In genomic region chr14:103595870-103596269, GRCm38 (mm10) we compare ENCODE assay signal across 33 mouse cellular contexts.
"Had no signal": no experiment of that assay in that cellular context is flagged by ENCODE, and none has a peak within 500 bp of the region (broad histone marks: within the 10 kb centered on the region; RNA-seq: fewer than 3 reads in every experiment).

No protein-coding gene starts in this region.

- ATAC-seq: hindbrain, embryonic 16.5 days; hindbrain, postnatal 0 days; inflammation-experienced regulatory T-cells, adult 6 months; intestine, embryonic 15.5 days; intestine, embryonic 16.5 days; intestine, postnatal 0 days had no signal

- H3K27ac ChIP-seq: heart, embryonic 10.5 days; heart, embryonic 13.5 days; heart, embryonic 15.5 days; hindbrain, embryonic 10.5 days; hindbrain, embryonic 12.5 days; hindbrain, embryonic 13.5 days; hindbrain, embryonic 14.5 days; hindbrain, embryonic 15.5 days; hindbrain, postnatal 0 days; intestine, embryonic 15.5 days; kidney, embryonic 15.5 days; kidney, postnatal 0 days; layer of hippocampus, adult 2 months had no signal

- H3K4me3 ChIP-seq: heart, embryonic 10.5 days; heart, embryonic 12.5 days; heart, embryonic 13.5 days; heart, embryonic 15.5 days; hindbrain, embryonic 10.5 days; hindbrain, embryonic 12.5 days; hindbrain, embryonic 13.5 days; hindbrain, embryonic 15.5 days; intestine, embryonic 15.5 days; kidney, embryonic 15.5 days; layer of hippocampus, adult 2 months had no signal

- DNase-seq: heart, postnatal 10 days; heart, postnatal 14 days; heart, postnatal 36 days; heart, postnatal 4 days; kidney, adult 11 months; kidney, adult 18-20 months; kidney, adult 2 months; kidney, adult 8-10 months; kidney, adult 9 months; kidney, postnatal 10 days; kidney, postnatal 14 days; kidney, postnatal 25 days; kidney, postnatal 36 days; kidney, postnatal 4 days; layer of hippocampus, postnatal 36 days had no signal
